Mouse (Mus musculus): ENCODE measurements around the gene Mchr1. TPM values are rescaled to one million over a fixed set of nuclear protein-coding genes. Genes with fewer than 3 reads are reported as not detected.

Mchr1 gene
- total RNA-seq, 2 experiments from 2014 or later: 24.3 to 28.6 TPM

DNA sequence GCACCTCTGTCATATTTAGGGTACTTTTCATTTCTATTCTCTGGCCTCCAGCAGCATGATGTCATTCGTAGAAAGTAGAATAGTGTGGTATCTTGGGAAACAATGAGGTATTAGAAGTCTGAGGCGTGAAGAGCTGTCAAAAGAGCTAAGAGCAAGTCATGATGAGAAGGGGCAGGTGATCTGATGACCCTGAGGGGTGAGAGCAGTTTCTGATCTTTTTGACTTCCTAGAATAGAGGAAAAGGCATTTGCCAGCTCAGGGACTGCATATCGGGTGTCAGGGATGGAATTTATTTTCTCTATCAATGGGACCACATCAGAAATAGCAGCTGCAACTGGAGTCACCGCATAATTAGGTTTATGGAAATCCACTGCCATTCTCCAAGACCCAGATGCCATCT lies 8.5 kb upstream of the Mchr1 start:
- DNase-seq (ENCODE audit: low spot score in 2 of 2): no peak

DNA sequence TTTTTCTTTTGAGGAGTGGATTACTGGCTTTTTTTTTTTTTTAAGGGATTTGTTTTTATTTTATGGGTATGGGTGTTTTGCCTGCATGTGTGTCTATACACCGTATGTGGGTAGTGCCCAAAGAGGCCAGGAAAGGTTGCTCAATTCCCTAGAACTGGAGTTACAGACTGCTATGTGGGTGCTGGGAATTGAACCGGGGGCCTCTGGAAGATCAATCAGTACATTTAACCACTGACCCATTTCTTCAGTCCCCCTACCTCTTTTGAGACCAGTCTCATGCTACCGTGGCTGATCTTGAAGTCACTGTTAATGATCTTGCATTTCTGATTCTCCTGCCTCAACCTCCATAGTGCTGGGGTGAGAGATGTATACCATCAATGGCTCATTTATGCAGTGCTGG lies 8.0 kb upstream of the Mchr1 start:
- DNase-seq (ENCODE audit: low spot score in 2 of 2): no peak

- DNase-seq (ENCODE audit: low spot score in 2 of 2): no peak
Measured at GRCm38 (mm10) chr15:81228258-81228657, 7.0 kb upstream of the Mchr1 start.

DNA sequence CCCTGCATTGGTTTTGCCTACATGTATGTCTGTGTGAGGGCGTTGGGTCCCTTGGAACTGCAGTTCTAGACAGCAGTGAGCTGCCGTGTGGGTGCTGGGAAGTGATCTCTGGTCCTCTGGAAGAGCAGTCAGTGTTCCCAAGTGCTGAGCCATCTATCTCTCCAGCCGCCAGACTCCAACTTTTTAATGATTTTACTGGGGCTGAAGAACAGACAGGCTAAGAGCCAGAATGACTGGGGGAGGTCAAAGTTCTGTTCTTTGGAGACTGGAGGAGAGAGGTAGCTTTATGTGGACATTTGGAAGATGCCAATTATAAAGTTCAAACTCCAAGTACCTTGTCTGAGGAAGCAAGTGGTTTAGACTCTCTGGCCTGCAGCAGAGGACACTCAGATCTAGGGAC lies 5.5 kb upstream of the Mchr1 start:
- no peak for DNase-seq (ENCODE audit: low spot score in 2 of 2)

- DNase-seq (ENCODE audit: low spot score in 2 of 2): no peak
Measured at GRCm38 (mm10) chr15:81231325-81231724, 4.0 kb upstream of the Mchr1 start.

- DNase-seq (ENCODE audit: low spot score in 2 of 2): peak in 1 of 2 experiments; percentile 30
Measured at GRCm38 (mm10) chr15:81236062-81236461, 763 bp downstream of the Mchr1 start.

GRCm38 (mm10) chr15:81237471-81237870 lies 2.2 kb downstream of the Mchr1 start:
- no peak for DNase-seq (ENCODE audit: low spot score in 2 of 2)

DNA sequence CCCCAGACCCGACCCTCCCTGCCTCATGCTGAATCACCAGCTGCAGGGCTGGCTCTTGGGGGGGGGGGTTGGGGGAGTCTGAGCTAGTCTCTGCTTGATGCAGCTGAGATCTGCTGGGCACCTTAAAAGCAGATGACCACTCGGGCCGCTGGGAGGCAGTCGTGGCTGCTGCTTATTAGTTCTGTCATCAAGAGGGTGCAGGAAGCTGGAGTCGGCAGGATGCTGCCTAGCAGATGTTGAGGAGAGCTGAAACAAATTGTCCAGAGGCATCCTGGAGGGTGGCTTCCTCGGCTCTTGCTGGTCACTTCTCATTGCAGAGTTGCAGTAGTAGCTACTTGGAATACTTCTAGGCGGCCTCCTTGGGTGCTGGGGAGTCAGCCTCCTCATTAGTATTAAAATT lies 4.0 kb downstream of the Mchr1 start:
- DNase-seq (ENCODE audit: low spot score in 2 of 2): peak in 1 of 2 experiments; percentile 28

- no peak for DNase-seq (ENCODE audit: low spot score in 2 of 2)
Measured at GRCm38 (mm10) chr15:81239794-81240343, 4.6 kb downstream of the Mchr1 start.

GRCm38 (mm10) chr15:81246890-81247289 lies 11.6 kb downstream of the Mchr1 start:
- DNase-seq (ENCODE audit: low spot score in 2 of 2): no peak

- DNase-seq (ENCODE audit: low spot score in 2 of 2): peak in 1 of 2 experiments; percentile 73
Measured at GRCm38 (mm10) chr15:81247583-81248340, 12.5 kb downstream of the Mchr1 start.

DNA sequence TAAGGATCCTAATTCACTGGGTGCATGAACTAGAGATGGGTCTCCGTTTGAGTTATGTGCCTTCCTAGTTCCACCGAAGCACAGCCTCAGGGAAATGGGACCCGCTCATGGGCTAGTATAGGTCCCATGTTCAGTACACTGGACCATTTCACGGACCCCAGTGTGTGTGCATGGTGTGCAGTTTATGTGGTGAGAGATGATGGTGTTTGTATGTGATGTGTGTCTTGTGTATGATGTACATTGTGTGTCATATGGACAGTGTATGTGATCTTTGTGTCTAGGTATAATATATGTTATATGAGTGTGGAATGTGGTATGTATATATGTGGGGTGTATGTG lies 13.0 kb downstream of the Mchr1 start:
- DNase-seq (ENCODE audit: low spot score in 2 of 2): no peak

DNA sequence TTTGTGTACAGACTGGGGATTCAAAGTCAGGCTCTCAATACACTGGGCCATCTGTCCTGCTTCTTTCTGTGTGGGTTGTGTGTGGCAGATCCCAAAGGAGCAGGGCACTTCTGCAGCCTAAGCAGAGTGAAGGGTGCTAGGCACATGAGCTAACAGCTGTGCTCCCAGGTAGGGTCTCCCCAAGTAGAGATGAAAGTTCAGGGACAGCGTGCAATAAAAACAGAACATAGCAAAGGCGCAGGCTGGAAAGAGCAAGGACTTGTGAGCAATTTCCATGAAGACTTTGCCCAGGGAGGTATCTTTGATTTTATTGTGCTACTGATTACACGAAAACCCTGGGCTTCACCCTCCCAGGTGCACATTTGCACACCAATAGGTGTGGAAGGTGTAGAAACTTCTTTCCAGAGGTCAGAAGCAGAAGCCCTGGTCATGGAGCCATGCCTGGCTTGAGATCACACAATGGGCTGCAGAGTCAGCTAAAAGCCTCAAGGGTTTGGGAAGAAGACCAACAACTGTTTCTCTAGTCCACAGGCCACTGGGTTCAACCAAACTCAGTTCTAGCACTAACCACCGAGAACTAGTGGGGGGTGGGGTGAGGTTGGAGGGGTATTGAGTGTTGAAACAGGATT lies 13.8 kb downstream of the Mchr1 start:
- DNase-seq (ENCODE audit: low spot score in 2 of 2): peak in 1 of 2 experiments; percentile 28

DNA sequence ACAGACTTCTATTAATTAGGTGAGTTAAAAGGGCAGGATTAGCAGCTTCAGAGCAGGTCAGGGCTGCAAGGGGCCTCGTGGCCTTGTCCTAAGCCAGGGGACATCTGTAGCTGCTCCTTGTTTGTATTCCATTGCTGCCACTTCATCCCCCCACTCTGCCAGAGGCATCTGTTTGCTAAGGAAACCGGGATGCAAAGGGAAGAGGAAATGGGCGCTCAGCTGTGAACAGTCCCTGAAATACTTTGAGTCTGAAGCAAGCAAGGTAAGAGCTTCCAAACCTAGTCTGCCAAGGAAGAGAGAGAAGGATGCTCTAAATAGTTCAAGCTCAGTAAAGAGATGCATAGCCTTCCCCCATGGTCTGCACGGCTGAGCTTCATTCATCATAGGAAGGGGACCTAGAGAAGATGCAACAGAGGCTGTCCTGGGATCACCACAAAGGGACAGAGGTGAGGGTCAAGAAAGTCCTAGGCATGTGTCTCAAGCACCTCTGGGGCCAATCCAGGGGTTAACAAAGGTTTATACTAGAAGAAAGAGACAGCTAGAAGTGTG lies 17.4 kb downstream of the Mchr1 start:
- DNase-seq (ENCODE audit: low spot score in 2 of 2): no peak

GRCm38 (mm10) chr15:81253585-81253984 lies 18.3 kb downstream of the Mchr1 start:
- DNase-seq (ENCODE audit: low spot score in 2 of 2): no peak

GRCm38 (mm10) chr15:81254113-81254640 lies 18.9 kb downstream of the Mchr1 start:
- DNase-seq (ENCODE audit: low spot score in 2 of 2): no peak

DNA sequence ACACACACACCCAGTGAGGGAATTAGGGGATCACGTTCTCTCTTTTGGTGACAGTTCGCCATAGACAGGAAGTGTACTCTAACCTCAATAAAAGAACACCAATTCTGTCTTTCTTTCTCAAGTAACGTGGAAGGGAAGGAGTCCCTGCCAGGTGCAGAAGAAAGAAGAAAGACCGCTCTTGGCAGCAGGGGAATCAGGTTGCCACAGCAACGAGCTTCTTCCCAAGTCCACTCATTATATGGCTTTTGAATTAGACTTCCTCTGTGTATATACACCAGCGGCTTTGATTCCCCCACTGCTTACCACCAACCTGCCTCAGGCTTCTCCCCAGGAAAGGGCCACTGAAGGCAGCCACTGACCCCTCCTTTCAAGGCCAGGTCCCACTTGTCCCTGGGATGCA lies 19.8 kb downstream of the Mchr1 start:
- no peak for DNase-seq (ENCODE audit: low spot score in 2 of 2)

GRCm38 (mm10) chr15:81258296-81258695 lies 23.0 kb downstream of the Mchr1 start:
- peak in 1 of 2 experiments; percentile 38 for DNase-seq (ENCODE audit: low spot score in 2 of 2)

DNA sequence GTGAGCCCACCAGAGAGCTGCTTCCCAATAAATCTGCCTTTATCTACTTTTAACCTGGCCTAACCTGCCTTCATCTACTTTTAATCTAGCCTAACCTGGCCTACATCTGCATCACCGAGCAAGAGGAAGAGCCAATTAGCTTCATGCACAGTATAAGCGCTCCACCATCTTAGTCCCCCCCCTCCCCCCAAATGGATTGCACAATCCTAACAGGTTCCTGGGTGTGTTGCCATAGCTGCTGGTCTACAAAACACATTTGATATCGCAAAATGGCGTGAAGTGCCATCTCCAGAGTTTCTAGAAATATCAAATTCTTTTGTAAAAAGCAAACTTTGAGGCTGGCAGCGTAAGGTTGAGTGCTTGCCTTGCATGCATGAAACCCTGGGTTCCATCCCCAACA lies 24.0 kb downstream of the Mchr1 start:
- DNase-seq (ENCODE audit: low spot score in 2 of 2): no peak

DNA sequence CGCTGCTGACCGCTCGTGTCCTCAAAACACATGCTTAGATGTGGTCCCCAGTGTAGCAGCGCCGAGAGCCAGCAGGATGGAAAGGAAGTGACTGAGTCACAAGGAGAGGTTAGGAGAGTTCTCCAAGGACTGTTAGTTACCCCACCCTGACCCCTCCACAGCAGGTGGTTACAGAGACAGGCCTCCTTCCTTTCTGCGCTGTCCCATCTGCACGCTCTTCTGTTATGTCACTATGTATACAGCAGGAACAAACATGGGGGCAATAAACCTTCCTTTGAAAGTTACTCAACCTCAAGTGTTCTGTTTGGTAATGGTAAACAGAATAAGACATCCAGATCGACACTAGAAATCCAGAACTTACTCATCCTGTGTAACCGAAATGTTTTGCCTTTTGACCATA lies 24.9 kb downstream of the Mchr1 start:
- no peak for DNase-seq (ENCODE audit: low spot score in 2 of 2)

- DNase-seq (ENCODE audit: low spot score in 2 of 2): peak in 1 of 2 experiments; percentile 44
Measured at GRCm38 (mm10) chr15:81264392-81265095, 29.2 kb downstream of the Mchr1 start.

All from layer of hippocampus, adult 18-20 months (tissue).